Mouse (Mus musculus): ENCODE measurements around the gene Ubac2.
"Not testable (repeated sequence)": the region's sequence is repeated elsewhere in the genome, so short reads cannot be mapped to it uniquely, and the experiment has no call there.

The Ubac2 gene

GRCm38 (mm10) chr14:121878176-121878858 is at the start of gene Ubac2:
Gene Ubac2, plus strand, starts transcription at chr14:121878620.
- DNase-seq (ENCODE audit: low spot score): peak; percentile 98

GRCm38 (mm10) chr14:121829816-121830442 is 48.5 kb upstream of the Ubac2 start:
- no peak for DNase-seq (ENCODE audit: low spot score)

GRCm38 (mm10) chr14:121833001-121833520 is 45.4 kb upstream of the Ubac2 start:
- no peak for DNase-seq (ENCODE audit: low spot score)

- no peak for DNase-seq (ENCODE audit: low spot score)
Observed at GRCm38 (mm10) chr14:121838161-121838560, 40.3 kb upstream of the Ubac2 start.

GRCm38 (mm10) chr14:121840217-121840616 is 38.2 kb upstream of the Ubac2 start:
- DNase-seq (ENCODE audit: low spot score): no peak

- DNase-seq (ENCODE audit: low spot score): no peak
Observed at GRCm38 (mm10) chr14:121844486-121844885, 33.9 kb upstream of the Ubac2 start.

GRCm38 (mm10) chr14:121851231-121851630 is 27.2 kb upstream of the Ubac2 start:
- DNase-seq (ENCODE audit: low spot score): no peak

- DNase-seq (ENCODE audit: low spot score): no peak
Observed at GRCm38 (mm10) chr14:121852531-121852930, 25.9 kb upstream of the Ubac2 start.

- not testable (repeated sequence) for DNase-seq (ENCODE audit: low spot score)
Observed at GRCm38 (mm10) chr14:121865162-121865561, 13.3 kb upstream of the Ubac2 start.

GRCm38 (mm10) chr14:121866574-121866973 is 11.8 kb upstream of the Ubac2 start:
- DNase-seq (ENCODE audit: low spot score): no peak

- no peak for DNase-seq (ENCODE audit: low spot score)
Observed at GRCm38 (mm10) chr14:121869111-121869510, 9.3 kb upstream of the Ubac2 start.

- no peak for DNase-seq (ENCODE audit: low spot score)
Observed at GRCm38 (mm10) chr14:121872760-121873159, 5.7 kb upstream of the Ubac2 start.

GRCm38 (mm10) chr14:121873172-121873571 is 5.2 kb upstream of the Ubac2 start:
- DNase-seq (ENCODE audit: low spot score): no peak

- no peak for DNase-seq (ENCODE audit: low spot score)
Observed at GRCm38 (mm10) chr14:121873646-121874045, 4.8 kb upstream of the Ubac2 start.

- not testable (repeated sequence) for DNase-seq (ENCODE audit: low spot score)
Observed at GRCm38 (mm10) chr14:121876190-121876589, 2.2 kb upstream of the Ubac2 start.

- no peak for DNase-seq (ENCODE audit: low spot score)
Observed at GRCm38 (mm10) chr14:121876860-121877259, 1.6 kb upstream of the Ubac2 start.

- DNase-seq (ENCODE audit: low spot score): no peak
Observed at GRCm38 (mm10) chr14:121877640-121878039, 780 bp upstream of the Ubac2 start.

GRCm38 (mm10) chr14:121878859-121879206 is 413 bp downstream of the Ubac2 start:
- no peak for DNase-seq (ENCODE audit: low spot score)

GRCm38 (mm10) chr14:121879266-121879840 is 933 bp downstream of the Ubac2 start:
- DNase-seq (ENCODE audit: low spot score): no peak

- DNase-seq (ENCODE audit: low spot score): no peak
Observed at GRCm38 (mm10) chr14:121881211-121881610, 2.8 kb downstream of the Ubac2 start.

GRCm38 (mm10) chr14:121884150-121884797 is 5.9 kb downstream of the Ubac2 start:
- peak; percentile 77 for DNase-seq (ENCODE audit: low spot score)

GRCm38 (mm10) chr14:121893747-121894146 is 15.3 kb downstream of the Ubac2 start:
- no peak for DNase-seq (ENCODE audit: low spot score)
